Mouse (Mus musculus) frontal cortex, postnatal 25 days (tissue): Measurements from ENCODE around the gene Lzts3.

Source experiments
- DNase-seq, 2 experiments: peaks; one replicate each; pipeline ENCODE4 v3.0.0; 2022; ENCODE audit warnings: low spot score in 2 of 2

Lzts3 gene

GRCm38 (mm10) chr2:130635847-130636246, 6.8 kb downstream of the Lzts3 start:
- no peak for DNase-seq

GRCm38 (mm10) chr2:130634739-130635411, 7.7 kb downstream of the Lzts3 start:
- no peak for DNase-seq

- DNase-seq, result no peak
Observed at GRCm38 (mm10) chr2:130634006-130634738, 8.4 kb downstream of the Lzts3 start.

DNA sequence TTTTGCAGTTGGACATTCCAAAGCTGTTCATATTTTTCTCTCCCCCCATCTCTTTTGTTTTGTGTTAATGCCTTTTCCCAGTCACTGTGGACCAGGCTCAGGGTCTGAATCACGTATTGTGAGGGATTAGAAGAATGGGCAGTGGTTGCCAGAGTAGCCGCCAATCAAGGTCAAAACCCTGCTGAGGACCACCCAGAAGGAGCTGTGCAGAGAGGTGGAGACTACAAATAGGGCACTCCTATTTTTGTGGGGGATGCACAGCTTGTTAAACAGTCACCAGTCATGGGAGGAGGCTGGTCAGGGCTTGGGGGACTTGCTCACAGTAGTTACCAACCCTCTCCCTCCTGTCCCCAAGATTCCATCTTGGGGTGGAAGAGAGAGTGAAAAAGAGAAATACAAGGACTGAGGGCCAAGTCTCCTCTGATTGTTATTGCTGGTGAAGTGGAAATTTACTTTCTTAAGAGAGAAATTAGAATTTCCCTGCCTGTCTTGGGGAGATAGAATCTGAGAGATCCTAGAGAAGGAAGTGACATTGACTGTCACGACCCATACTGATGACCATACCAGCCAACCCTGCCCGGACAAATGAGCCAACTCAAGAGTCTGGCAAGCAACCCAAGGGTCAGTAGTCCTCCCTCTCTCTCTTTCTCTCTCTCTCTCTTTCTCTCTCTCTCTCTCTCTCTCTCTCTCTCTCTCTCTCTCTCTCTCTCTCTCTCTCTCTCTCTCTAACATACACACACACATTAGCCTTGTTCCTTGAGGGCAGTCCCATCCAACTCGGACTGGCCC, 9.5 kb downstream of the Lzts3 start:
- DNase-seq, result no peak

GRCm38 (mm10) chr2:130632416-130632815, 10.2 kb downstream of the Lzts3 start:
- DNase-seq, result no peak

DNA sequence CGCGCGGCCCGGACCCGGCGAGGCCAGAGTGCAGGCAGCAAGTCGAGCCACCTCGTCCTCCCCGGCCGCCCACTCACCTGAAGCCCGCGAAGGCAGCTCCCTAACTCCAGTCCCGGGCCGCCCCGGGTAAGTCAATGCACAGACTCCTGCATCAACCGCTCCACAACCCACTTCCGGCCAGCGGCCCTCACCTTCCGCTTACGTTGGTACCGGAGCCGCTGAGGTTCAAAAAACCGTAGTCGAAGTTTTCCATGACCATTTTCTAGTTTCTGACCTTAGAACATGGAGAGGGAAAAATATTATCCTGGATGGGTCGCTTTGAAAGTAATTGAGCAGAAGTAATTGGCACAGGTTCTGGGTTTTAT, 12.8 kb downstream of the Lzts3 start, which contains the start of the genes Fastkd5 and Ubox5:
Fastkd5 (minus strand) TSS at position 189 of the 365 bp plus-strand sequence.
Ubox5 (minus strand) TSS at position 200 of the 365 bp plus-strand sequence.
- DNase-seq, result peak; percentile 89 to 93

- no peak for DNase-seq
Observed at GRCm38 (mm10) chr2:130629080-130629838, 13.3 kb downstream of the Lzts3 start.

GRCm38 (mm10) chr2:130628424-130628823, 14.2 kb downstream of the Lzts3 start:
- no peak for DNase-seq

DNA sequence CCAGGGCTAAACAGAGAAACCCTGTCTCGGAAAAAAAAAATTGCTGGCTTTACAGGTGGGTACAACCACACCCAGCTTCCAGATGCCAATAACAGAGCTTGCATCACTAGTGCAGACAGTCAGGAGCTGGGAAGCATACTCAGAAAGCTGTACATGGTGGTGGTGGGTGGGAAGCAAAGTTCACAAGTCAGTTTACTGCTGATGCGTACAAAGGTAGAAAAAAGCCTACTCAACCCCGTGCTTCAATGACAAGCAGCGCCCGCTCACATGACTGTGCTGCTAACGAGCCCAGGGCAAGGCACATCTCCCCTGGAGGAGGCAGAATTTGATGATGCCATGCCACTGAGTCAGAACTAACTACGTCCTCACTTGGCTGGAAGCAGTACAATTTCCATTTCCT, 23.6 kb downstream of the Lzts3 start:
- DNase-seq, result no peak

DNA sequence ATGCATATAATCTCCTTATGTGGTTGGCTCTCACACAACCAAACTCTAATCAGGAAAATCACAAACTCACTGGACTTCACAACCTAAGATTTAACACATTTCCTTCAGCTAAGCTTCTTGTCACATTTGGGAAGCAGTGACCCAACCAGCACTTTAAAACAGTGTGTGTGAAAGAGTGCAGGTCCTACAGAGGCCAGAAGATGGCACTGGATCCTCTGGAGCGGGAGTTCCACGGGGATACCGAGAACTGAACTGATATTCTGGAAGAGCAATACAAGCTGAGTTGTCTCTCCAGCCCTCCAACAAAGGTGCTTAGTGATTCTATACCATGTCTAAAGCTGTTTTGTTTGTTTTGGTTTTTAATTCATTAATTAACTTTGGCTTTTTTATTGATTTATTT, 29.5 kb downstream of the Lzts3 start:
- DNase-seq, result no peak

GRCm38 (mm10) chr2:130602195-130602594, 40.4 kb downstream of the Lzts3 start:
- DNase-seq, result no peak

GRCm38 (mm10) chr2:130598399-130598798, 44.2 kb downstream of the Lzts3 start:
- no peak for DNase-seq

DNA sequence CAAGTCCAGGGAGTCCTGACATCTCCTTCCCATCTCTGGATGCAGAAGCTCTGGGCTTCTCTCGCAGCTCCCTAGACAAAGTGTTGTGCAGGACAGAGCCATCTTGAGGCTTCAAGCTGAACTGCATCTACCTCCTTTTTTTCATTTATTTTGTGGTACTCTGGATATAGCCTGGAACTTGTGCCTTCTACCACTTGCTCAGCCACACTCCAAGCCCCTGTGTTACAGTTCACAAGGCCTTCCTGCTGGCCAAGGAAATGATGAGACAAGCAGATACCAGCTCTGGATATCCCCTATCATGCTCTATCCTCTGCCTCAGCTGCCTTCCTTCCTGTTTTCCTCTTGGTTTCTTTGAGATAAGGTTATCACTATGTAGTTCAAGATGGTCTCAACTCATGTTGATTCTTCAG, 45.0 kb downstream of the Lzts3 start:
- DNase-seq, result no peak

GRCm38 (mm10) chr2:130595596-130595995, 47.0 kb downstream of the Lzts3 start:
- DNase-seq, result no peak

GRCm38 (mm10) chr2:130591016-130591415, 51.6 kb downstream of the Lzts3 start:
- DNase-seq, result no peak

- no peak for DNase-seq
Observed at GRCm38 (mm10) chr2:130589761-130590160, 52.8 kb downstream of the Lzts3 start.

DNA sequence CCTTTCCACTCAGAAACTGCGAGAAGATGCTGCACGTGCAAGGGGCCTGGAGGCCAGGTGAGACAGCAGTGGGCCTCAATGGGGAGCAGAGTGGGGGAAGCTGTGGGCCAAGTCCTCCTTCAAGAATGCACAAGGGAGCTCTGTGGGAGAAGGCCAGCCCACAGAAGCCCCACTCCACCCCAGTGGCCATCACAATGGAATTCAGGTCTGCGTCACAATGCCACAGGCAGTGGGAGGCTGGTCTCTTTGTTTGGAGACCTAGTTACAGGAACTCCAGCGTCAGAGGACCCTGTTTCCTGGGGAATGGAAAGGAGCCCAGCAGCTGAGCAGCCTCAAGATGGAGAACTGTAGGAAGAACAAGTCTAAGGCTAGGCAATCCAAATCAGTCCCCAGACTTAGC, 53.4 kb downstream of the Lzts3 start:
- no peak for DNase-seq

- no peak for DNase-seq
Observed at GRCm38 (mm10) chr2:130588373-130588772, 54.2 kb downstream of the Lzts3 start.

DNA sequence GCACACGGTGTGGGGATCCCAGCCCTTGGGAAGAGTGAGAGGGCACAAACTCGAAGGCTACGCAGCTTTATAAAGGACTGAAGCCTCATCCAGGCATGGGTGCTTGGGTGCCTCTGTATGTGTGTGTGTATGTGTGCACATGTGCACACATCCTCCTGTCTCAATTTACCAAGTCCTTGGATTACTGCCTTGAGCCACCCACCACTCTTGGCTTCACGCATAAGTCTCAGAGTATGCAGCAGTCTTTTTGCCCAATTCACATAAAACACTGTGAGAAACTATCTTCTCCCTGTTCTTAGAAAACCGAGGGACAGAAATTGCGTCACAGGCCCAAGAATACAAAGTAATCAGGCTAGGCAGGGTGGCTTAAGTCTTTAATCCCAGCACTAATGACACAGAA, 56.6 kb downstream of the Lzts3 start:
- no peak for DNase-seq

- no peak for DNase-seq
Observed at GRCm38 (mm10) chr2:130583902-130584560, 58.6 kb downstream of the Lzts3 start.
